Mouse (Mus musculus) limb, embryonic 11.5 days (tissue): Measurements from ENCODE around the gene Arhgef2. TPM values are rescaled to one million over a fixed set of nuclear protein-coding genes. Genes with fewer than 3 reads are reported as not detected.
"Not testable (repeated sequence)": the region's sequence is repeated elsewhere in the genome, so short reads cannot be mapped to it uniquely, and the experiment has no call there.

ENCODE experiments used
- ATAC-seq: fragments of 200-750 bp; cut with Nextera tagmentation; 2 replicates; pipeline ENCODE4 v1.8.0; 2017; ENCODE audit warnings: low read depth; ENCODE audit not compliant: insufficient number of reproducible peaks, low FRiP score, low TSS enrichment
- DNase-seq: peaks from one replicate; pipeline ENCODE4 v3.0.0-alpha.2; 2015; ENCODE audit warnings: low spot score
- H3K27ac ChIP-seq: fragments of 300-500 bp; sonication (generic); replicated peaks from 2 replicates; pipeline ENCODE4 v1.5.1; 2014; ENCODE audit warnings: low read depth, mild to moderate bottlenecking, low read length
- H3K27me3 ChIP-seq: fragments of 300-500 bp; sonication (generic); 2 replicates; pipeline ENCODE4 v1.6.1; 2014; ENCODE audit warnings: mild to moderate bottlenecking, low read length, mixed read lengths; ENCODE audit not compliant: control insufficient read depth, insufficient read depth
- H3K36me3 ChIP-seq: fragments of 300-500 bp; sonication (generic); 2 replicates; pipeline ENCODE4 v1.6.1; 2014; ENCODE audit warnings: mild to moderate bottlenecking, low read length, moderate library complexity, mixed read lengths; ENCODE audit not compliant: control insufficient read depth, insufficient read depth
- H3K4me1 ChIP-seq: fragments of 300-500 bp; sonication (generic); 2 replicates; pipeline ENCODE4 v1.6.1; 2014; ENCODE audit warnings: low read length, mixed read lengths; ENCODE audit not compliant: control insufficient read depth, insufficient read depth
- H3K4me2 ChIP-seq: fragments of 300-500 bp; sonication (generic); 2 replicates; pipeline ENCODE4 v1.6.1; 2014; ENCODE audit warnings: low read depth, mild to moderate bottlenecking, moderate library complexity; ENCODE audit not compliant: severe bottlenecking
- H3K4me3 ChIP-seq: fragments of 300-500 bp; sonication (generic); 2 replicates; pipeline ENCODE4 v1.5.1; 2014; ENCODE audit warnings: low read depth, low read length
- H3K9ac ChIP-seq: fragments of 300-500 bp; sonication (generic); 2 replicates; pipeline ENCODE4 v1.6.1; 2014; ENCODE audit warnings: mild to moderate bottlenecking, low read length
- H3K9me3 ChIP-seq: fragments of 300-500 bp; sonication (generic); 2 replicates; pipeline ENCODE4 v1.6.1; 2016; ENCODE audit warnings: low read length; ENCODE audit not compliant: control insufficient read depth
- WGBS: fragments of 180-500 bp; shearing (Covaris S2); extraction: QIAGEN DNeasy Blood & Tissue Kit; methylation state at CpG from one replicate; pipeline ENCODE4 v1.1.7; 2014; 5-methylcytosine and 5-hydroxymethylcytosine counted together
- polyA plus RNA-seq: library from polyadenylated mRNA; unstranded; fragments of >200 nt; fragmentation: Nextera tagmentation; extraction: Ambion mirVana; gene quantifications from 2 replicates; pipeline ENCODE4 v1.2.1, GENCODE M21; 2014

Gene Arhgef2
- 132 and 134 TPM in 2 replicates for polyA plus RNA-seq

DNA sequence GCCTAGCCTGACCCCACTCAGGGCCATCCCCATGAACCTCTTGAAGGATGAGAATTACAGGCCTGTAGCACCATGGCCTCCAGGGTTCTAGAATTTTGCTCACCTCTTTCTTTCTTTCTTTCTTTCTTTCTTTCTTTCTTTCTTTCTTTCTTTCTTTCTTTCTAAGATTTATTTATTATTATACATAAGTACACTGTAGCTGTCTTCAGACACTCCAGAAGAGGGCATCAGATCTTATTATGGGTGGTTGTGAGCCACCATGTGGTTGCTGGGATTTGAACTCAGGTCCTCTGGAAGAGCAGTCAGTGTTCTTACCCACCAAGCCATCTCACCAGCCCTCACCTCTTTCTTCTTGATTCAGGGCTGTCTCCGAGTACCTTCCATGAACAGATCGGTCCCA, at the start of gene Arhgef2:
TSS of gene Arhgef2 (plus strand) at position 301 of the 400 bp plus-strand sequence.
- 85% methylated on average over 2 of the region's 2 CpGs for WGBS
- DNase-seq, ATAC-seq, H3K4me3 ChIP-seq, H3K27ac ChIP-seq, H3K4me1 ChIP-seq, H3K36me3 ChIP-seq, H3K9me3 ChIP-seq, H3K9ac ChIP-seq, H3K27me3 ChIP-seq: not testable (repeated sequence)
- peak within 1 kb of the TSS; percentile 44; the same call in 1 of the 2 replicates for H3K4me2 ChIP-seq

- no peak overlapping the region for H3K9ac ChIP-seq
- H3K27ac ChIP-seq = no peak overlapping the region
- H3K9me3 ChIP-seq = no peaks in the 10 kb centered on the region
- no peak for DNase-seq
- no peaks in the 10 kb centered on the region for H3K27me3 ChIP-seq
- H3K4me1 ChIP-seq = peaks cover 7% of the 10 kb centered on the region
- ATAC-seq = no peak
- 95% methylated on average over 8 of the region's 8 CpGs for WGBS
- H3K4me2 ChIP-seq = no peak overlapping the region
- H3K36me3 ChIP-seq = peaks cover 27% of the 10 kb centered on the region
- no peak overlapping the region for H3K4me3 ChIP-seq
These were observed 49.1 kb upstream of the Arhgef2 start for GRCm38 (mm10) chr3:88556616-88557015.

- 95% methylated on average over 9 of the region's 9 CpGs for WGBS
- DNase-seq (no peak), ATAC-seq (no peak)
- Histone ChIP-seq H3K27me3 (no peaks in the 10 kb centered on the region), H3K4me3 (0 out of 2 replicates have a peak overlapping the region, but pooled peaks have one; percentile 8), H3K9me3 (no peaks in the 10 kb centered on the region), H3K27ac (no peak overlapping the region), H3K4me2 (no peak overlapping the region), H3K9ac (no peak overlapping the region), H3K36me3 (peaks cover 50% of the 10 kb centered on the region), H3K4me1 (peaks cover 2% of the 10 kb centered on the region; the same call in 1 of the 2 replicates)
These were observed 46.2 kb upstream of the Arhgef2 start for GRCm38 (mm10) chr3:88559596-88559995.

GRCm38 (mm10) chr3:88561989-88562388, 43.8 kb upstream of the Arhgef2 start:
- no peak overlapping the region for H3K27ac ChIP-seq
- H3K4me3 ChIP-seq = no peak overlapping the region
- H3K4me1 ChIP-seq = no peaks in the 10 kb centered on the region
- H3K4me2 ChIP-seq = no peak overlapping the region
- DNase-seq (no peak), ATAC-seq (no peak)
- 78% methylated on average over 4 of the region's 4 CpGs for WGBS
- no peaks in the 10 kb centered on the region for H3K9me3 ChIP-seq
- peaks cover 49% of the 10 kb centered on the region for H3K36me3 ChIP-seq
- no peak overlapping the region for H3K9ac ChIP-seq
- no peaks in the 10 kb centered on the region for H3K27me3 ChIP-seq

DNA sequence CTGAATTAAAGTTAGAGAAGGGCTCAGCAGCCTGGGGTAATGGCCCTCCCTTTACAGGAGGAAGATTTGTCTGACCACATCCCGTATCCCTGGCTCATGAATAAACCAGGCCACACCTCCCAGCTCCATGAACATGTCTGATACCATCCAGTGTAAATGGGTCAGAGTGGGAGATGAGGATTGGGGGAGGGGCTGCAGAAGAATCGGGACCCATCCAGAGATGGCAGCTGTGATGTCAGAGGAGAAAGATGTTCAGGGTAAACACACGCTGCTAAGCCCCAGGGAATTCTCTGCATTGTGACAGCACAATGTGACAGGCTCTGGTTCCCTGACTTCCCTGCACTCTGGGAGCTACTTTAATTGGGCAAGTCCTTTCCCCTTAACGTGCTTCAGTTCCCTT, 42.3 kb upstream of the Arhgef2 start:
- DNase-seq (no peak), ATAC-seq (no peak)
- WGBS = 79% methylated on average over 4 of the region's 4 CpGs
- Histone ChIP-seq H3K4me2 (no peak overlapping the region), H3K4me1 (no peaks in the 10 kb centered on the region), H3K4me3 (no peak overlapping the region), H3K9ac (no peak overlapping the region), H3K9me3 (no peaks in the 10 kb centered on the region), H3K36me3 (peaks cover 57% of the 10 kb centered on the region), H3K27me3 (no peaks in the 10 kb centered on the region), H3K27ac (no peak overlapping the region)

GRCm38 (mm10) chr3:88563966-88564365, 41.8 kb upstream of the Arhgef2 start:
- Histone ChIP-seq H3K27me3 (no peaks in the 10 kb centered on the region), H3K36me3 (peaks cover 59% of the 10 kb centered on the region), H3K4me1 (no peaks in the 10 kb centered on the region), H3K9ac (no peak overlapping the region), H3K4me2 (no peak overlapping the region), H3K4me3 (no peak overlapping the region), H3K9me3 (no peaks in the 10 kb centered on the region), H3K27ac (no peak overlapping the region)
- no peak for ATAC-seq
- WGBS = 87% methylated on average over 7 of the region's 7 CpGs
- DNase-seq = no peak

DNA sequence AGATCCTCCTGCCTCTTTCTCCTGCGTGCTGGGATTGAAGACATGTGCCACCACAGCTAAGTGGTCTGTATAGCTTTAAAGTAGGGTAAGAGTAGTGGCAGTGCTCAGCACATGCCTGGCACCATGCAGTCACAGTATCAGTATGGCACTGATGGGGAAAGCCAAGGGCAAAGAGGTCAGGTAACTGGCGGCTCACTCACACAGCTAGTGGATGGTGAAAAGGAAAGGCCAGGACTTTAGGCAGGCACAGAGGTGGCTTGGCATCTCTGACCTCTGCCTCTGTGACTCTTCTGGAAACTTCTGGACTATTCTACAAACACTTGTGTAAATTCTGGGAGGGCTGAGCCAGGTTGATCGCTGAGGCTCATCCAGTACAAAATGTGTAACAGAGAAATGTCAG, 39.6 kb upstream of the Arhgef2 start:
- H3K36me3 ChIP-seq = peaks cover 53% of the 10 kb centered on the region
- H3K27me3 ChIP-seq = no peaks in the 10 kb centered on the region
- no peaks in the 10 kb centered on the region for H3K4me1 ChIP-seq
- H3K4me3 ChIP-seq = no peak overlapping the region
- DNase-seq = no peak
- H3K4me2 ChIP-seq = no peak overlapping the region
- no peak for ATAC-seq
- no peak overlapping the region for H3K9ac ChIP-seq
- H3K27ac ChIP-seq = no peak overlapping the region
- H3K9me3 ChIP-seq = no peaks in the 10 kb centered on the region
- 92% methylated on average over 3 of the region's 3 CpGs for WGBS

DNA sequence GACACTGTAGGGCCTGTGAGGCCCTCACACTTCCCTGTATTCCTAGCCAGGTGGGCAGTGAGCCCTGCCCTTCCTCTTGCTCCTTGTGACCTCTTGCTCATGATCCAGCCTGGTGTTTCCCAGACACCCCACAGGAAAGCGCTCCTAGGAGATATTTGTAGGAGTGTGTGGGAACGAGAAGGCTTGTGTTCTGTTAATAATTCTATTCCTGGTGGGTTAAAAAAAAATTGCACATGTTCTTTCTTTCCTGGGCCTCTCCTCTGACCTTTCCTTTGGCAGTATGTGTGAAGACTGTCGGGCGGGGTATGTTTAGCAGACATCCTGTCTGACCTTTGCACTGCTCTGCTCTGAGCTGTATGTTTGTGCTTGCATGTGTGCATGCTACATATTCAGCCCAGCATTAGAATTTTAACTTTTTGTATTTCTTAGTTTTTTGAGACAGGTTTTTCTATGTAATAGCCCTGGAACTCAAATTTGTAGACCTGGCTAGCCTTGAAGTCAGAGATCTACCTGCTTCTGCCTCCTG, 39.2 kb upstream of the Arhgef2 start:
- Histone ChIP-seq H3K9ac (no peak overlapping the region), H3K27ac (no peak overlapping the region), H3K4me3 (no peak overlapping the region), H3K4me1 (no peaks in the 10 kb centered on the region), H3K9me3 (no peaks in the 10 kb centered on the region), H3K36me3 (peaks cover 53% of the 10 kb centered on the region), H3K27me3 (no peaks in the 10 kb centered on the region), H3K4me2 (no peak overlapping the region)
- ATAC-seq = no peak
- WGBS = 89% methylated on average over 4 of the region's 4 CpGs
- DNase-seq = no peak

DNA sequence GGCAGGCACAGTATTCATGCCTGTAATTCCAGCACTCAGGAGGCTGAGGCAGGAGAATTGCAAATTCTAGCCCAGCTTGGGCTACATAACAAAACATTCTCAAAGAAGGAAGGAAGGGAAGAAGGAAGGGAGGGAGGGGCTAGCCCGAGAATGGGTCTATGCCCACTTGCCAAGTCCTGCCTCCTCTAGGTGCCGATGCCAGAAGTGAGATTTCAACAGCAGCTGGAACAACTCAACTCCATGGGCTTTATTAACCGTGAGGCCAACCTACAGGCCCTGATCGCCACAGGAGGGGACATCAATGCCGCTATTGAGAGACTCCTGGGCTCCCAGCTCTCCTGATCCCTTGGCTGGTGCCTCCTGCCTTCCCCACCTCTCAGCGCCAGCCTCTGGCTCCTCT, 37.9 kb upstream of the Arhgef2 start:
- Histone ChIP-seq H3K27me3 (no peaks in the 10 kb centered on the region), H3K36me3 (peaks cover 45% of the 10 kb centered on the region), H3K9ac (no peak overlapping the region), H3K4me3 (no peak overlapping the region), H3K4me2 (no peak overlapping the region), H3K4me1 (no peaks in the 10 kb centered on the region), H3K9me3 (no peaks in the 10 kb centered on the region), H3K27ac (no peak overlapping the region)
- WGBS = 93% methylated on average over 6 of the region's 6 CpGs
- no peak for ATAC-seq
- no peak for DNase-seq
